Mouse (Mus musculus): Measurements from ENCODE around the gene Sf3a3. TPM values are rescaled to one million over a fixed set of nuclear protein-coding genes. Genes with fewer than 3 reads are reported as not detected.
"Not testable (repeated sequence)": the region's sequence is repeated elsewhere in the genome, so short reads cannot be mapped to it uniquely, and the experiment has no call there.

Gene Sf3a3
- polyA plus RNA-seq, 1 experiment from 2014 or later: 175 TPM

DNA sequence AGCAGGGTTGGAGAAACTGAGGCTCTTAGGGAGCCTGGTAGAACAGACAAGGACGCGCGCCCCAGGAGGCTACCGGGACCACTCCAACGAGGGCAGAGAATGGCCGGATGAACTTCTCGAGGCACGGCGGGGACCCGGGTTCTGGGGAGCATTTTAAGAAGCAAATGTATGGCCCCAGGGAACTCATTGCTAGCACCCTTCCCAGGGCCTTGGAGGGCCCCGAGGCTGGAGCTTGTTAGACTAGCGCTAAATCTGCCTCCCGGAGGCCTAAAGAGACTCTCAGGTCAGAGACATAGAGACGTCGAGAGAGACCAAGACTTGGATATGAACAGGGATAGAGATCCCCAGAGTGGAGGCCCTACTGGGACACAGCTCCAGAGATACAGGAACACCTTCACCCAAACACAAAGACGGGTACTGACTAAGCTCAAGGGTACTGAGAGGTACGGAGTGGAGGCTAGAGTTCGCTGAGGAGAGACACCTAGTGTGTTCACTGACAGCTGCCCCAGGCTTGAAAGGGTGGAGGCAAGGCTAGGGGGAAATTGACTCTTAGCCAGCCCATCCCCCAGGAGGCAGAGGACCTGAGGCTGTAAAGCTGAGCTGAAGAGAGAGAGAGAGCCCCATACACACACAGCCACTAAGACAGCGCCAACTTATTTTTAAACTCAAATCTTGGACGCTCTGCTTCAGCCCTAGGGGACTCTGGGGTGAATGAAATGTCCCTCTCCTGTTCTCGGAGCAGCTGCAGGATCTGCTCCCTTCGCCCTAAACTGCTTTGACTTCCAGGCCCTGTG lies 13.3 kb upstream of the Sf3a3 start:
- 0 out of 2 replicates have a peak, but pooled peaks cover 2% of the 10 kb centered on the region for H3K27me3 ChIP-seq
- WGBS: 3% methylated on average over 22 of the region's 22 CpGs

DNA sequence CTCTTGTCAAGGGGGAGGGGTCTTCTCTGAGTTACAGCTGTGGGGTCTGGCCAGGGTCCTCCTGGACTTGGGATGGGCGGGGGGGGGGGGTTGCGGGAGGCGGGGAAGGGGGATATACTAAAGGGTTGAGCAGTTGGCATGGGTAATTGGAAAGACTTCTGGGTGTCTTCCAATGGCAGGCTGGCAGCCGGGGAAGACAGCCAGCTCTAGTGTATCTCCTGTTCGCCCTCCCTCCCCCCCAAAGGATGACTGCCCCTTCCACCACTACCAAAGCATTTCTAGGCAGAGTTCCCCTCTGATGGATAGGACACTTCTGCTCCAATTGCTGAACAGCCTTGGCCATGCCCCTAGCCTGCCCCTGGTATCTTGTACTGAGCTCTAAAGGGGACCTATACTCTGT lies 12.7 kb upstream of the Sf3a3 start:
- 36% methylated on average over 5 of the region's 5 CpGs for WGBS
- H3K36me3 ChIP-seq: peaks cover 11% of the 10 kb centered on the region; the same call in 1 of the 2 replicates
- H3K9ac ChIP-seq: peak overlapping the region; percentile 91; the same call in 1 of the 2 replicates
- ATAC-seq (replicated peaks; ENCODE audit: low FRiP score): no peak
- H3K4me2 ChIP-seq: peak overlapping the region; percentile 95
- H3K4me1 ChIP-seq: peaks cover 67% of the 10 kb centered on the region
- peak overlapping the region; percentile 88 for H3K27ac ChIP-seq
- no peaks in the 10 kb centered on the region for H3K27me3 ChIP-seq
- no peaks in the 10 kb centered on the region for H3K9me3 ChIP-seq (replicated peaks)
- peak overlapping the region; percentile 86 for H3K4me3 ChIP-seq (replicated peaks)

More for the DNA sequence above, 13.3 kb upstream of the Sf3a3 start:
- peak overlapping the region; percentile 88 for H3K27ac ChIP-seq
- peaks cover 65% of the 10 kb centered on the region for H3K4me1 ChIP-seq
- H3K9me3 ChIP-seq (replicated peaks): no peaks in the 10 kb centered on the region
- H3K36me3 ChIP-seq: peaks cover 7% of the 10 kb centered on the region; the same call in 1 of the 2 replicates
- peak overlapping the region; percentile 86 for H3K4me3 ChIP-seq (replicated peaks)
- peak overlapping the region; percentile 91 for H3K9ac ChIP-seq
- H3K4me2 ChIP-seq: peak overlapping the region; percentile 95
- peak; percentile 20 for ATAC-seq (replicated peaks; ENCODE audit: low FRiP score)

- WGBS: 48% methylated on average over 2 of the region's 2 CpGs
- H3K4me1 ChIP-seq: peaks cover 74% of the 10 kb centered on the region
- no peak overlapping the region for H3K9ac ChIP-seq
- peak overlapping the region; percentile 7; the same call in 1 of the 2 replicates for H3K4me3 ChIP-seq (replicated peaks)
- H3K9me3 ChIP-seq (replicated peaks): no peaks in the 10 kb centered on the region
- H3K27ac ChIP-seq: peak overlapping the region; percentile 95
- no peak for ATAC-seq (replicated peaks; ENCODE audit: low FRiP score)
- peaks cover 20% of the 10 kb centered on the region for H3K36me3 ChIP-seq
- H3K4me2 ChIP-seq: peak overlapping the region; percentile 48
- H3K27me3 ChIP-seq: no peaks in the 10 kb centered on the region
Measured at GRCm38 (mm10) chr4:124703406-124703805, 11.2 kb upstream of the Sf3a3 start.

- no peaks in the 10 kb centered on the region for H3K27me3 ChIP-seq
- H3K9ac ChIP-seq: peak overlapping the region; percentile 38
- peak overlapping the region; percentile 95 for H3K27ac ChIP-seq
- peaks cover 81% of the 10 kb centered on the region for H3K4me1 ChIP-seq
- H3K4me2 ChIP-seq: peak overlapping the region; percentile 48
- H3K4me3 ChIP-seq (replicated peaks): peak overlapping the region; percentile 12
- ATAC-seq (replicated peaks; ENCODE audit: low FRiP score): no peak
- peaks cover 20% of the 10 kb centered on the region for H3K36me3 ChIP-seq
- 10% methylated on average over 6 of the region's 6 CpGs for WGBS
- no peaks in the 10 kb centered on the region for H3K9me3 ChIP-seq (replicated peaks)
Measured at GRCm38 (mm10) chr4:124703881-124704796, 10.4 kb upstream of the Sf3a3 start.

DNA sequence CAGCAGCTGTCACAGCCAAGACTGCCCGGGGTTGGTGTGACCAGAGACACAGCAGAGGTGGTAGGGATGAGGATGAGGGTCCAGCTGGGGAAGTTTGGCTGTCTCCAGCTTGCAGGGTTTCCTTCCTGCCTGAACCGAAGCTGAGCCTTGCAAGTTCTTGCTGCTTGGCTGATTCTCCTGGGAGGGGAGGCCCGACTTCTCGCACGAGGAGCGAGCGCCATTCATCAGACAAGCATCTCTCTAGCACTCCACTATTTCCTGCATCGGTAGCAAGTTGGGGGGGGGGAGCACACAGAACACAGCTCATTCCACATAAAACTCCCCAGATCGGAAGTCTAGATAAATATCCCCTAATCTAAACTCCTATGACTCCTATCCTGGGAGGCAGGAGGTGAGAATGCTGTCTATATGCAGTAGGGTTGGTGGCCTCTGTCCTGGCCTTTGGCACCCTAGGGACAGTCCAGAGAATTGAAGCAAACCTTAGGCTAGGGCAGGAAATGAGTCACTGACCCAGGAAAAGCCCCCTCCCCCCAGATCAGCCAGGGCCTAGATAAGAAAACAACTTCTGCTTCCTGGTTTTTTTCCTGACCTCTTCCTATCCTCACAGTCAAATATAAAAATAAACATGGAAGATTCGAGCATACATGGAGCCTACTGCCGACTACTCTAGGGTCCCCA lies 9.6 kb upstream of the Sf3a3 start:
- peaks cover 20% of the 10 kb centered on the region for H3K36me3 ChIP-seq
- WGBS: 6% methylated on average over 11 of the region's 11 CpGs
- H3K4me3 ChIP-seq (replicated peaks): 0 out of 2 replicates have a peak overlapping the region, but pooled peaks have one; percentile 12
- peak overlapping the region; percentile 95 for H3K27ac ChIP-seq
- no peaks in the 10 kb centered on the region for H3K9me3 ChIP-seq (replicated peaks)
- peak; percentile 16; the same call in 1 of the 2 replicates for ATAC-seq (replicated peaks; ENCODE audit: low FRiP score)
- H3K4me2 ChIP-seq: peak overlapping the region; percentile 48
- H3K27me3 ChIP-seq: no peaks in the 10 kb centered on the region
- peak overlapping the region; percentile 38 for H3K9ac ChIP-seq
- H3K4me1 ChIP-seq: peaks cover 84% of the 10 kb centered on the region

DNA sequence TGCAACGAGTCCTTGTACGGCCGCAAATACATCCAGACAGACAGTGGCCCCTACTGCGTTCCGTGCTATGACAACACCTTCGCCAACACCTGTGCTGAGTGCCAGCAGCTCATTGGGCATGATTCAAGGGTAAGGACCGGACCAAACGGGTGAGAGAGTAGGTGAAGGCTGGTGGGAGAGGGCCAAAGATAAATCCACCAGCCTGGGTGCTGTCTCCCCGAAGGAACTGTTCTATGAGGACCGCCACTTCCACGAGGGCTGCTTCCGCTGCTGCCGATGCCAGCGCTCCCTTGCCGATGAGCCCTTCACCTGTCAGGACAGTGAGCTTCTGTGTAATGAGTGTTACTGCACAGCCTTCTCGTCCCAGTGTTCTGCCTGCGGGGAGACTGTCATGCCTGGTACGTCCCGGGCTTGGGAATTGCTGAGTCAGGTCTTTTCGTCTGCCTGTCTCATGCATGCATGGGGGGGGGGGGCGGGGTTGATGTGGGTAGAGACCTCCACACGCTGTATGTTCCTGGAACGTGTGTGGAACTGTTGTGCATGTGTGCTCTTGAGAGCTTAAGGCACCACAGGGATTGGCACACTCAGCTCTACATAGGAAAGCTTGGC lies 8.8 kb upstream of the Sf3a3 start:
- Histone ChIP-seq H3K27ac (peak overlapping the region; percentile 95), H3K36me3 (peaks cover 20% of the 10 kb centered on the region), H3K4me1 (peaks cover 86% of the 10 kb centered on the region), H3K27me3 (no peaks in the 10 kb centered on the region), H3K9ac (no peak overlapping the region), H3K9me3 (replicated peaks) (no peaks in the 10 kb centered on the region), H3K4me3 (replicated peaks) (no peak overlapping the region), H3K4me2 (peak overlapping the region; percentile 48)
- ATAC-seq (replicated peaks; ENCODE audit: low FRiP score): no peak
- WGBS: 82% methylated on average over 23 of the region's 23 CpGs

GRCm38 (mm10) chr4:124707381-124708199 lies 7.0 kb upstream of the Sf3a3 start:
- 91% methylated on average over 25 of the region's 25 CpGs for WGBS
- not testable (repeated sequence) for ATAC-seq (replicated peaks; ENCODE audit: low FRiP score); H3K4me3 ChIP-seq (replicated peaks); H3K9ac ChIP-seq; H3K4me2 ChIP-seq; H3K9me3 ChIP-seq (replicated peaks); H3K27me3 ChIP-seq
- Histone ChIP-seq H3K36me3 (peaks cover 20% of the 10 kb centered on the region), H3K4me1 (peaks cover 71% of the 10 kb centered on the region), H3K27ac (peak overlapping the region; percentile 94; the same call in 1 of the 2 replicates)

DNA sequence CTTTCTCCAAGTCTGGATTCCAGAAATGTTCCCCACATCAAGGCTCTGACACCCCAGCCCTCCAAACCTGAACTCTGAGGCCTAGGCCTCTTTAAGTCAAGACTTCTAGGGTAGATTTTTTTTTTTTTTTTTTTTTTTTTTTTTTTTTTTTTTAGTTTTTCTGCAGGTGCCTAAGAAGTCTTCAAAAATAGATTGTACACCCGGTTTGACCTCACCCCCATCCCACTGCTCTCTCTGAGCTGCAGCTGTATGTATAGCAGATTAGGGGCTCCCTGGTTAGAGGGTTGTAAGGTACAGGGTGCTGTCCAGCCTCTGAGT lies 6.4 kb upstream of the Sf3a3 start:
- H3K9me3 ChIP-seq (replicated peaks); H3K27me3 ChIP-seq; H3K9ac ChIP-seq; ATAC-seq (replicated peaks; ENCODE audit: low FRiP score): not testable (repeated sequence)
- WGBS: 20% methylated on average over 1 of the region's 1 CpGs
- peak overlapping the region; percentile 42 for H3K4me3 ChIP-seq (replicated peaks)
- H3K4me1 ChIP-seq: peaks cover 68% of the 10 kb centered on the region
- H3K36me3 ChIP-seq: peaks cover 20% of the 10 kb centered on the region
- peak overlapping the region; percentile 75 for H3K4me2 ChIP-seq
- peak overlapping the region; percentile 94 for H3K27ac ChIP-seq

GRCm38 (mm10) chr4:124708518-124709477 lies 5.8 kb upstream of the Sf3a3 start:
- Histone ChIP-seq H3K9me3 (replicated peaks) (no peaks in the 10 kb centered on the region), H3K4me2 (peak overlapping the region; percentile 75), H3K4me3 (replicated peaks) (peak overlapping the region; percentile 42), H3K9ac (0 out of 2 replicates have a peak overlapping the region, but pooled peaks have one; percentile 30), H3K4me1 (peaks cover 61% of the 10 kb centered on the region), H3K27ac (peak overlapping the region; percentile 94), H3K36me3 (peaks cover 20% of the 10 kb centered on the region), H3K27me3 (no peaks in the 10 kb centered on the region)
- 2% methylated on average over 41 of the region's 41 CpGs for WGBS
- ATAC-seq (replicated peaks; ENCODE audit: low FRiP score): peak; percentile 88

- peak overlapping the region; percentile 75 for H3K4me2 ChIP-seq
- no peaks in the 10 kb centered on the region for H3K9me3 ChIP-seq (replicated peaks)
- H3K4me3 ChIP-seq (replicated peaks): peak overlapping the region; percentile 29
- H3K36me3 ChIP-seq: peaks cover 20% of the 10 kb centered on the region
- WGBS: 4% methylated on average over 18 of the region's 18 CpGs
- H3K27ac ChIP-seq: peak overlapping the region; percentile 94
- ATAC-seq (replicated peaks; ENCODE audit: low FRiP score): no peak
- H3K9ac ChIP-seq: peak overlapping the region; percentile 37; the same call in 1 of the 2 replicates
- peaks cover 52% of the 10 kb centered on the region for H3K4me1 ChIP-seq
- no peaks in the 10 kb centered on the region for H3K27me3 ChIP-seq
Measured at GRCm38 (mm10) chr4:124709961-124710446, 4.6 kb upstream of the Sf3a3 start.

All from kidney, embryonic 15.5 days (tissue).